In the genomic region with DNA sequence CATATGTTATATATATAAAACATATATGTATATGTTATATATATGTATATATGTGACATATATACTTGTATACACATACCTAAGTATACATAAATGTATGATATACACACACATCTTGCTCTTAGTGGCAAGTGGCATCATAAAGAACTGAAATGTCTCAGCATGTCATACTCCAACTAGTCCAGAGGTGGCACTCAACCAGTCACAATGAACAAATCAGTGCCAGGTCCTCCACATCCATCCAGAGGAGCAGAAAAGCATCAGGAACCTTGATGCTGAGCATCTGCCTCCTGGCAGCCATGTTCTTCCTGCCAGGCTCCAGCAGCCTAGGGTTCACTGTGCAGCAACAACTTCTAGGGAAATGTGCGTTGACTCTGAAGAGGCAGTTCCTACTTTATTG, we compare ENCODE assay signal across 15 mouse cellular contexts.
A peak's percentile ranks its signal among the peaks of the same experiment; 100 is the strongest.
DNase-seq lines count a peak whose midpoint lies in the region; ATAC-seq and TF ChIP-seq lines count a peak whose summit lies in the region.
"Had no signal": no experiment of that assay in that cellular context is flagged by ENCODE, and none has a peak within 500 bp of the region (broad histone marks: within the 10 kb centered on the region; RNA-seq: fewer than 3 reads in every experiment).

No protein-coding gene starts in this region.

- TF ChIP-seq CTCF in intestine, postnatal 0 days (IDR thresholded peaks at IDR 0.05; ENCODE audit: low read depth), result peak; percentile 49
- TF ChIP-seq CTCF in midbrain, postnatal 0 days (IDR thresholded peaks at IDR 0.05), result peak; percentile 59

- H3K27ac ChIP-seq in intestine, postnatal 0 days (ENCODE audit: low read depth, low read length), result no peak overlapping the region
- no peak overlapping the region for H3K27ac ChIP-seq in intestine, embryonic 15.5 days
- no peak overlapping the region for H3K27ac ChIP-seq in midbrain, postnatal 0 days (ENCODE audit: low read depth, low read length)
- no peak overlapping the region for H3K27ac ChIP-seq in midbrain, embryonic 10.5 days (replicated peaks)
- H3K27ac ChIP-seq: forebrain, embryonic 13.5 days; hindbrain, embryonic 15.5 days; midbrain, embryonic 13.5 days had no signal

- 87% methylated on average over 1 of the region's 1 CpGs for WGBS in intestine, postnatal 0 days
- 76% methylated on average over 1 of the region's 1 CpGs for WGBS in intestine, embryonic 15.5 days
- WGBS in midbrain, postnatal 0 days, result 90% methylated on average over 1 of the region's 1 CpGs
- WGBS in midbrain, embryonic 10.5 days, result 81% methylated on average over 1 of the region's 1 CpGs

- DNase-seq in midbrain, postnatal 0 days (ENCODE audit: low spot score), result peak; percentile 39
- DNase-seq in midbrain, embryonic 10.5 days (ENCODE audit: low spot score), result no peak
- peak; percentile 53 for DNase-seq in embryo, embryonic 11 days
- DNase-seq in urinary bladder, adult 2 months (ENCODE audit: low spot score), result no peak
- DNase-seq: cerebellum, postnatal 36 days; heart, postnatal 14 days; kidney, adult 9 months; right cerebral cortex, postnatal 25 days had no signal

- no peak for ATAC-seq in intestine, postnatal 0 days
- ATAC-seq in intestine, embryonic 15.5 days, result no peak
- ATAC-seq in midbrain, postnatal 0 days (ENCODE audit: low FRiP score), result no peak
- no peak for ATAC-seq in monocyte, adult 5-6 weeks (replicated peaks; ENCODE audit: insufficient number of reproducible peaks, low FRiP score, low TSS enrichment, poor library complexity, severe bottlenecking)
- ATAC-seq: CD4-positive, CD25-positive, alpha-beta regulatory T cell, adult 4 months; forebrain, embryonic 13.5 days; midbrain, embryonic 13.5 days had no signal

- H3K4me2 ChIP-seq in intestine, postnatal 0 days (replicated peaks; ENCODE audit: low read depth), result no peak overlapping the region
- no peak overlapping the region for H3K4me2 ChIP-seq in intestine, embryonic 15.5 days (replicated peaks)
- H3K4me2 ChIP-seq in midbrain, postnatal 0 days (ENCODE audit: low read depth, low read length, poor library complexity, severe bottlenecking), result no peak overlapping the region
- H3K4me2 ChIP-seq: forebrain, embryonic 13.5 days; hindbrain, embryonic 15.5 days; midbrain, embryonic 13.5 days had no signal

- no peak overlapping the region for H3K4me3 ChIP-seq in intestine, postnatal 0 days (ENCODE audit: low read depth, low read length)
- H3K4me3 ChIP-seq in intestine, embryonic 15.5 days (replicated peaks), result no peak overlapping the region
- no peak overlapping the region for H3K4me3 ChIP-seq in midbrain, postnatal 0 days (ENCODE audit: low read depth, low read length)
- no peak overlapping the region for H3K4me3 ChIP-seq in midbrain, embryonic 10.5 days
- H3K4me3 ChIP-seq: forebrain, embryonic 13.5 days; hindbrain, embryonic 15.5 days; midbrain, embryonic 13.5 days had no signal

- H3K9ac ChIP-seq in intestine, postnatal 0 days (ENCODE audit: low read depth, low read length), result no peak overlapping the region
- no peak overlapping the region for H3K9ac ChIP-seq in intestine, embryonic 15.5 days
- H3K9ac ChIP-seq in midbrain, postnatal 0 days (replicated peaks; ENCODE audit: low read length, poor library complexity, severe bottlenecking), result no peak overlapping the region
- H3K9ac ChIP-seq: forebrain, embryonic 13.5 days; hindbrain, embryonic 15.5 days; midbrain, embryonic 13.5 days had no signal

- no peaks in the 10 kb centered on the region for H3K36me3 ChIP-seq in intestine, postnatal 0 days (ENCODE audit: control insufficient read depth, insufficient read depth)
- H3K36me3 ChIP-seq in intestine, embryonic 15.5 days, result no peaks in the 10 kb centered on the region
- H3K36me3 ChIP-seq in midbrain, postnatal 0 days (ENCODE audit: insufficient read depth, low read length), result no peaks in the 10 kb centered on the region
- no peaks in the 10 kb centered on the region for H3K36me3 ChIP-seq in midbrain, embryonic 10.5 days
- H3K36me3 ChIP-seq: hindbrain, embryonic 15.5 days; midbrain, embryonic 13.5 days had no signal

- no peaks in the 10 kb centered on the region for H3K4me1 ChIP-seq in intestine, postnatal 0 days (replicated peaks; ENCODE audit: control insufficient read depth, insufficient read depth, low read length)
- H3K4me1 ChIP-seq in intestine, embryonic 15.5 days (replicated peaks), result no peaks in the 10 kb centered on the region
- no peaks in the 10 kb centered on the region for H3K4me1 ChIP-seq in midbrain, postnatal 0 days (ENCODE audit: insufficient read depth, low read length)
- peaks cover 15% of the 10 kb centered on the region for H3K4me1 ChIP-seq in midbrain, embryonic 10.5 days
- H3K4me1 ChIP-seq: forebrain, embryonic 13.5 days; hindbrain, embryonic 15.5 days had no signal

- no peaks in the 10 kb centered on the region for H3K27me3 ChIP-seq in intestine, postnatal 0 days (replicated peaks; ENCODE audit: control insufficient read depth, insufficient read depth, low read length)
- no peaks in the 10 kb centered on the region for H3K27me3 ChIP-seq in intestine, embryonic 15.5 days (replicated peaks)
- H3K27me3 ChIP-seq in midbrain, postnatal 0 days (ENCODE audit: insufficient read depth, low read length), result no peaks in the 10 kb centered on the region
- peaks cover 18% of the 10 kb centered on the region for H3K27me3 ChIP-seq in midbrain, embryonic 10.5 days (ENCODE audit: low read depth, poor library complexity, severe bottlenecking)
- H3K27me3 ChIP-seq: hindbrain, embryonic 15.5 days had no signal

- no peaks in the 10 kb centered on the region for H3K9me3 ChIP-seq in intestine, postnatal 0 days (ENCODE audit: control insufficient read depth)
- H3K9me3 ChIP-seq in intestine, embryonic 15.5 days, result no peaks in the 10 kb centered on the region
- no peaks in the 10 kb centered on the region for H3K9me3 ChIP-seq in midbrain, postnatal 0 days (ENCODE audit: low read length)
- H3K9me3 ChIP-seq in midbrain, embryonic 10.5 days (replicated peaks), result no peaks in the 10 kb centered on the region
- H3K9me3 ChIP-seq: forebrain, embryonic 13.5 days; hindbrain, embryonic 15.5 days; midbrain, embryonic 13.5 days had no signal

Comparison
In these comparisons a context has a peak if more than half of its experiments do, and no peak if none do; other contexts are left out.
1. DNase-seq: peak in midbrain, postnatal 0 days (single experiment) and embryo, embryonic 11 days (single experiment); none in midbrain, embryonic 10.5 days (single experiment) and urinary bladder, adult 2 months (single experiment).